Mouse (Mus musculus) limb, embryonic 14.5 days (tissue): ENCODE data around the gene Gm20518. TPM values are rescaled to one million over a fixed set of nuclear protein-coding genes. Genes with fewer than 3 reads are reported as not detected.

Experiments used
- ATAC-seq: fragments of 200-750 bp; cut with Nextera tagmentation; 2 replicates; pipeline ENCODE4 v1.8.0; 2017; ENCODE audit warnings: low read depth, moderate number of reproducible peaks, moderate TSS enrichment; ENCODE audit not compliant: low FRiP score
- DNase-seq: peaks from one replicate; pipeline ENCODE4 v3.0.0-alpha.2; 2015; ENCODE audit warnings: low spot score
- H3K27ac ChIP-seq: fragments of 300-500 bp; sonication (generic); replicated peaks from 2 replicates; pipeline ENCODE4 v1.5.1; 2014; ENCODE audit warnings: low read depth, mild to moderate bottlenecking, low read length, moderate library complexity, mixed read lengths
- H3K27me3 ChIP-seq: fragments of 300-500 bp; sonication (generic); 2 replicates; pipeline ENCODE4 v1.6.1; 2014; ENCODE audit warnings: low read length, mixed read lengths; ENCODE audit not compliant: control insufficient read depth, insufficient read depth
- H3K36me3 ChIP-seq: fragments of 300-500 bp; sonication (generic); 2 replicates; pipeline ENCODE4 v1.6.1; 2014; ENCODE audit warnings: mild to moderate bottlenecking, low read length, moderate library complexity, mixed read lengths; ENCODE audit not compliant: control insufficient read depth, insufficient read depth
- H3K4me1 ChIP-seq: fragments of 300-500 bp; sonication (generic); 2 replicates; pipeline ENCODE4 v1.6.1; 2014; ENCODE audit warnings: antibody characterized with exemption, low read length, mixed read lengths; ENCODE audit not compliant: control insufficient read depth, insufficient read depth
- H3K4me2 ChIP-seq: fragments of 300-500 bp; sonication (generic); replicated peaks from 2 replicates; pipeline ENCODE4 v1.6.1; 2014; ENCODE audit warnings: low read depth, mild to moderate bottlenecking, low read length, moderate library complexity; ENCODE audit not compliant: severe bottlenecking
- H3K4me3 ChIP-seq: fragments of 300-500 bp; sonication (generic); replicated peaks from 2 replicates; pipeline ENCODE4 v1.5.1; 2014; ENCODE audit warnings: low read length
- H3K9ac ChIP-seq: fragments of 300-500 bp; sonication (generic); 2 replicates; pipeline ENCODE4 v1.6.1; 2014; ENCODE audit warnings: mild to moderate bottlenecking, low read depth, low read length, moderate library complexity; ENCODE audit not compliant: severe bottlenecking
- H3K9me3 ChIP-seq: fragments of 300-500 bp; sonication (generic); 2 replicates; pipeline ENCODE4 v1.6.1; 2016; ENCODE audit warnings: low read length; ENCODE audit not compliant: control insufficient read depth
- POLR2A ChIP-seq: fragments of 200-500 bp; IDR thresholded peaks from 2 replicates; pipeline ENCODE4 v1.8.0; 2012; ENCODE audit warnings: inconsistent platforms, mild to moderate bottlenecking, moderate library complexity, borderline replicate concordance; ENCODE audit not compliant: insufficient read depth, insufficient read length; ENCODE audit errors: extremely low read depth
- WGBS: fragments of 180-500 bp; shearing (Covaris S2); extraction: QIAGEN DNeasy Blood & Tissue Kit; methylation state at CpG from one replicate; pipeline ENCODE4 v1.1.7; 2014; 5-methylcytosine and 5-hydroxymethylcytosine counted together
- polyA plus RNA-seq, 2 experiments: library from polyadenylated mRNA; depleted of rRNA in 1 of 2; stranded (reverse) in 1 of 2; unstranded in 1 of 2; fragments of >200 nt; fragmentation: Nextera tagmentation in 1 of 2; extraction: Ambion mirVana in 1 of 2; gene quantifications; 2 replicates each; pipeline versions ENCODE4 v1.2.1 to v1.2.3; 2012 to 2014

Gene Gm20518
- polyA plus RNA-seq, 2 experiments, result 0.22 to 2.1 TPM

DNA sequence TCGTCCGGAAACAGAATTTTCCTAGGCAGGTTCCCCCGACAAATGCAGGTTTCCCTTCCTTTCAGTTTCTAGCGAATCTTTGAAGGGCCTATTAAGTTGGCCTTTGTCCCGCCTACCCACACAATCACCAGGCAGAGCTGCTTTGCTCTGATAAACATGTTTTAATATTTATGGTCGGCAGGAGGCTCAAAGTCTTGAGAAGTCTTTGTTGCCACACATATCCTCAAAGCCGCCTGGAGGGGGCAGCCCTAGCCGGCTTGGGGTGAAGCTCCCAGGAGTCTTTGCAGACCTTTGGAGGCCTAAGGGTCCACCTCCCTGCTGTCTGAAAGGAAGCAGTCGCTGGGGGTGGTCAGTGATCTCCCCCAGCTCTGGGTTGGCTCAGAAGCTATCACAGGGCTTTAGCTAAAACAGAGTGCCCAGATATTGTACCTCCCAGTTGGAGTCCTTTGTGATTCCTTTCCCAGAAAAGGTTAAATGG, 37.2 kb upstream of the Gm20518 start:
- H3K27ac ChIP-seq, result peak overlapping the region; percentile 56; the same call in 1 of the 2 replicates
- H3K36me3 ChIP-seq, result peaks cover 14% of the 10 kb centered on the region
- DNase-seq (peak; percentile 77), ATAC-seq (peak; percentile 31)
- H3K4me1 ChIP-seq, result no peaks in the 10 kb centered on the region
- 0% methylated on average over 9 of the region's 9 CpGs for WGBS
- H3K27me3 ChIP-seq, result no peaks in the 10 kb centered on the region
- H3K9ac ChIP-seq, result peak overlapping the region; percentile 80
- no peak for TF ChIP-seq POLR2A
- H3K4me3 ChIP-seq, result peak overlapping the region; percentile 88
- no peaks in the 10 kb centered on the region for H3K9me3 ChIP-seq
- peak overlapping the region; percentile 97 for H3K4me2 ChIP-seq

DNA sequence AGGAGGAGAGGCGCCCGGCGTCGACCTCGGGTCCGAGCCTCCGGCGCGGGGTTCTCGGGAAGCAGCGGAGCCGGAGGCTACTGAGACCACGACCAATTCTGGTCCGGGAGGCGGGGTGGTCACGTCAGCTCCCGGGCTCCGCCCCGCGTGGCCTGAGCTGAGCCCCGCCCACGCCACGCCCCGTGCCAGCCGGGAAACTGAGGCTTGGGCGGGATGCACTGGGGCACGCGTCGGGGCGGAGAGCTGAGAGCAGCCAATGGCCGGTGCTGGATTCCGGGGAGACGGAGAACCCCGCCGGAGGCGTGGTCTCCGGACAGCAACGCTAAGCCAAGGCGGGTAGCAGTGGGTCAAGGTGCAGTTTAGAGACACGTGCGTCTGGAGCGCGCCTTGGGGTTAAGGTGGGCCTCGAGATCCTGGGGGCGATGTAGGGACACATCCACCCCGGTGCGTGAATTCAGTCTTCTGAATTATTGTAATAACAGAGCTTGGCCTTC, 36.7 kb upstream of the Gm20518 start, which contains the start of gene Slc25a1:
TSS of gene Slc25a1 (minus strand) at position 133 of the 494 bp plus-strand sequence.
- H3K4me2 ChIP-seq, result peak within 1 kb of the TSS; percentile 97
- H3K27me3 ChIP-seq, result no peaks in the 10 kb centered on the region
- under 1% methylated on average over 37 of the region's 47 CpGs for WGBS
- no peak for TF ChIP-seq POLR2A
- DNase-seq (peak; percentile 60), ATAC-seq (peak; percentile 79)
- H3K4me3 ChIP-seq, result peak within 1 kb of the TSS; percentile 88
- H3K9me3 ChIP-seq, result no peaks in the 10 kb centered on the region
- peak within 1 kb of the TSS; percentile 56 for H3K27ac ChIP-seq
- no peaks in the 10 kb centered on the region for H3K4me1 ChIP-seq
- H3K36me3 ChIP-seq, result peaks cover 14% of the 10 kb centered on the region
- peak within 1 kb of the TSS; percentile 80 for H3K9ac ChIP-seq

DNA sequence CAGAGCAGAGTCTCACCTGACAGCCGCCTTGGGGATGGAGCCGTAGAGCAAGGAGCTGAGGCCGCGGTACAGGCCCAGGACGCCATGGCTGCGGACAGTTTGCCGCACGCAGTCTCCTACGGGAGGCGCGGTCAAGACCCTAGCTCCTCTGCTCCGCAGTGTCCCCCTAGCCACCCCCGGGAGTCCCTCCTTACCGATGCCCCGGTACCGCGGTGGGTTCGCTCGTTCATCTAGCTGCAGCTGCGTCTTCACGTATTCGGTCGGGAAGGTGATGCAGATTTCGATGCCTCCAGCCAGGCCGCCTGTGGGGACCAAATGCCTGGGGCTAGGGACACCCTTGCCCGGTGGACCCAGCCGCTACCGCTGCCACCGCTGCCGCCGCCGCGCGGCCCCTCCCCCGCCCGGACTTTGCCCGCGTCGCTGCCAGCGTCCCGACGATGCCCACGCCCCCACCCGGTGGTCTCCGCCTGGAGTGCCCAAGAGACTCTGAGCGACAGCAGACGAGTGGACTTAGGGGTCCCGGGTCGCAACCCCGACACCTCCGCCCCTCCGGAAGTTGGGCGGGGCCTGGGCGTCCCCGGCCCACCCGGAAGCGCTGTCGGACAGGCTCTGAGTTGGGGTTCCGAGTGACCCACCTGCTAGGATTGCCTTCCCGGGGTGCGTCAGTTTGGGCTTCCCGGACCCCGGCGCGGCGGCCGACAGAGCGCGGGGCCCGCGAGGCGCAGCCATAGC, 36.0 kb upstream of the Gm20518 start:
- peaks cover 2% of the 10 kb centered on the region for H3K4me1 ChIP-seq
- H3K27ac ChIP-seq, result peak overlapping the region; percentile 56
- peaks cover 14% of the 10 kb centered on the region for H3K36me3 ChIP-seq
- H3K9me3 ChIP-seq, result no peaks in the 10 kb centered on the region
- ATAC-seq (peak; percentile 66), DNase-seq (no peak)
- no peak for TF ChIP-seq POLR2A
- WGBS, result 0% methylated on average over 57 of the region's 72 CpGs
- H3K9ac ChIP-seq, result peak overlapping the region; percentile 80
- H3K4me2 ChIP-seq, result peak overlapping the region; percentile 97
- H3K27me3 ChIP-seq, result no peaks in the 10 kb centered on the region
- H3K4me3 ChIP-seq, result peak overlapping the region; percentile 88

DNA sequence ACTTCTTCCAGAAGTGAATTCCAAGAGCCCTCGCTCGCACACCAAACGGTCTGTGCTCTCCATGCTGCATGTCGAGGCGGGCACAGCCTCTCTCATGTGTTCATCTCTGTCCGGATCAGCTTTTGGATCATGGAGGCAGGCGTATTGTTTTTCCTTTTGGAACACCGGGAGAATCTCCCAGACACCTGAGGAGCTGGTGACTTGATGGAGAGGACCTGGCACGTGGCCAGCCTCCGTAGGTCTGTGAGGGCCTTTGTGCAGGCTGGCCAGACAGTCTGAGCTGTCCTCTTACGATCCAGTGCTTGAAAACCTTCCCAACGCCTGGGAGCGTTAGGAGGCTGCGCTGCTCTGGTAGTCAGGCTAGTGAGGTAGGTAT, 30.7 kb upstream of the Gm20518 start:
- Histone ChIP-seq H3K9me3 (no peaks in the 10 kb centered on the region), H3K4me3 (peak overlapping the region; percentile 75), H3K27ac (peak overlapping the region; percentile 67), H3K27me3 (peaks cover 15% of the 10 kb centered on the region), H3K36me3 (peaks cover 14% of the 10 kb centered on the region), H3K4me2 (peak overlapping the region; percentile 73), H3K4me1 (peaks cover 7% of the 10 kb centered on the region), H3K9ac (peak overlapping the region; percentile 83)
- no peak for TF ChIP-seq POLR2A
- peak; percentile 24 for ATAC-seq
- no peak for DNase-seq
- WGBS, result under 1% methylated on average over 14 of the region's 14 CpGs

DNA sequence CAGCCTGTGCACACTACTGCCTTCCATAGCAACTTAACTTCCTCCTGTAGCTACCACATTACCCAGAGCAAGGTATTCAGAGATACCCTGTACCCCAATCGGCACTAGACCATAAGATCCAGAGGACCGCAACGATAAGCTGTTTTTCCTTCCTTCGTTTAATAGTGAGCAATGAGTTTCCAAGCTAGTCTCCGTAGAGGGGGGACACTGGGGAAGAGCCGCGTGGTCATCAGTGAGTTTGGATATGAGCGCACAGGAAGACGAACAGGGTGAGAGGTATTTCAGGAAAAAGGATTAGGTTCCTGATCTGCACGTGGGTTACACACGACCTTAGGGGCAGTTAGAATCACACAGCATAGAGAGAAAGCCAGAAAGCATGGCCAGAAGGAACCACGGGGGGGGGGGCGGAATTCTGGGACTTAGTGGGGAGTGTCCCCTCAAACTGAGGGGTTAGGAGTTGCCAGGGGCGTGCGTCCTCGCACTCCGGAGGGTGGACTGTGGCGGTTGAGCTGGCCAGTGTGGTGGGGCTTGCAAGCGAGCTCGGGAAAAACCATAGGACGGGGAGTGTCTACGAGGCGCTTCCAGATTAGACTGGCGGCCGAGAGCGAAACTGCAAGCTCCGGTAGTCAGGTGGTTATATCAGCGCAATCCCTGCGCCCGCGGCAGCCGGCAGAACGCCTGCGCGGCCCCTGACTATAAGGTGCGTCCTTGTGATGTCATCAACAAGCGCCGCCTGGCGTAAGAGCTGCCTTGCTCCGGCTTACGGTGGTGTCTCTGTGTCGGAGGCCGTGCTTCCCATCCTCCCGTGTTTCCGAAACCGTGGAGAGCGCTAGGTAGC, 30.1 kb upstream of the Gm20518 start:
- Histone ChIP-seq H3K36me3 (peaks cover 14% of the 10 kb centered on the region), H3K9ac (peak overlapping the region; percentile 83), H3K4me2 (peak overlapping the region; percentile 73), H3K27me3 (peaks cover 20% of the 10 kb centered on the region), H3K9me3 (no peaks in the 10 kb centered on the region), H3K4me1 (peaks cover 7% of the 10 kb centered on the region), H3K27ac (peak overlapping the region; percentile 67), H3K4me3 (peak overlapping the region; percentile 75)
- peak; percentile 99 for ATAC-seq
- 3% methylated on average over 45 of the region's 47 CpGs for WGBS
- DNase-seq, result peak; percentile 98
- TF ChIP-seq POLR2A, result peak; percentile 89; the same call in 1 of the 2 replicates
